Mouse (Mus musculus) adrenal gland, postnatal 25 days (tissue): ENCODE results near the gene Lima1. TPM values are rescaled to one million over a fixed set of nuclear protein-coding genes. Genes with fewer than 3 reads are reported as not detected.
"Not testable (repeated sequence)": the region's sequence is repeated elsewhere in the genome, so short reads cannot be mapped to it uniquely, and the experiment has no call there.

ENCODE experiments used
- DNase-seq: peaks from one replicate; pipeline ENCODE4 v3.0.0; 2021; ENCODE audit warnings: mixed read lengths
- total RNA-seq: library from RNA; stranded (reverse); gene quantifications from 2 replicates; pipeline ENCODE4 v1.2.3, GENCODE M21; 2021

Lima1 gene
- total RNA-seq, 1 experiment from 2014 or later = 42.4 TPM

- no peak for DNase-seq
These were observed 72.0 kb downstream of the Lima1 start for GRCm38 (mm10) chr15:99803186-99803644.

- DNase-seq = no peak
These were observed 73.2 kb downstream of the Lima1 start for GRCm38 (mm10) chr15:99801885-99802572.

- no peak for DNase-seq
These were observed 75.5 kb downstream of the Lima1 start for GRCm38 (mm10) chr15:99799706-99800105.

GRCm38 (mm10) chr15:99797898-99798297 is 77.4 kb downstream of the Lima1 start:
- DNase-seq = no peak

- DNase-seq = no peak
These were observed 78.5 kb downstream of the Lima1 start for GRCm38 (mm10) chr15:99796735-99797134.

GRCm38 (mm10) chr15:99796066-99796465 is 79.2 kb downstream of the Lima1 start:
- DNase-seq = no peak

GRCm38 (mm10) chr15:99792221-99792815 is 82.9 kb downstream of the Lima1 start:
- no peak for DNase-seq

- no peak for DNase-seq
These were observed 84.3 kb downstream of the Lima1 start for GRCm38 (mm10) chr15:99791003-99791402.

GRCm38 (mm10) chr15:99790464-99790863 is 84.8 kb downstream of the Lima1 start:
- no peak for DNase-seq

- no peak for DNase-seq
These were observed 87.6 kb downstream of the Lima1 start for GRCm38 (mm10) chr15:99787625-99788120.

- no peak for DNase-seq
These were observed 96.5 kb downstream of the Lima1 start for GRCm38 (mm10) chr15:99778677-99779335.

- DNase-seq = no peak
These were observed 97.1 kb downstream of the Lima1 start for GRCm38 (mm10) chr15:99778148-99778547.

- DNase-seq = no peak
These were observed 102.3 kb downstream of the Lima1 start for GRCm38 (mm10) chr15:99772925-99773324.

- DNase-seq = not testable (repeated sequence)
These were observed 102.6 kb downstream of the Lima1 start, which contains the start of gene Cers5 for GRCm38 (mm10) chr15:99772881-99772924. Gene Cers5, minus strand, starts transcription at chr15:99772885.

GRCm38 (mm10) chr15:99772277-99772880 is 102.9 kb downstream of the Lima1 start:
- peak; percentile 93 for DNase-seq

GRCm38 (mm10) chr15:99771601-99772276 is 103.5 kb downstream of the Lima1 start:
- peak; percentile 5 for DNase-seq

- DNase-seq = no peak
These were observed 104.2 kb downstream of the Lima1 start for GRCm38 (mm10) chr15:99771004-99771500.

GRCm38 (mm10) chr15:99768761-99769160 is 106.5 kb downstream of the Lima1 start:
- no peak for DNase-seq

- no peak for DNase-seq
These were observed 107.8 kb downstream of the Lima1 start for GRCm38 (mm10) chr15:99767467-99767866.

- DNase-seq = no peak
These were observed 121.1 kb downstream of the Lima1 start for GRCm38 (mm10) chr15:99754204-99754603.

- DNase-seq = no peak
These were observed 135.0 kb downstream of the Lima1 start for GRCm38 (mm10) chr15:99740229-99740628.

- DNase-seq = no peak
These were observed 138.6 kb downstream of the Lima1 start for GRCm38 (mm10) chr15:99736675-99737074.

- peak; percentile 100 for DNase-seq
These were observed 139.6 kb downstream of the Lima1 start for GRCm38 (mm10) chr15:99735631-99736030.
